Mouse (Mus musculus): ENCODE measurements at regions not wholly inside any gene's neighbourhood (a gene's known extent, or its start where the extent isn't known, plus 50 kb on each side); places are given as distances from the start of the nearest gene placed in this dataset.

DNA sequence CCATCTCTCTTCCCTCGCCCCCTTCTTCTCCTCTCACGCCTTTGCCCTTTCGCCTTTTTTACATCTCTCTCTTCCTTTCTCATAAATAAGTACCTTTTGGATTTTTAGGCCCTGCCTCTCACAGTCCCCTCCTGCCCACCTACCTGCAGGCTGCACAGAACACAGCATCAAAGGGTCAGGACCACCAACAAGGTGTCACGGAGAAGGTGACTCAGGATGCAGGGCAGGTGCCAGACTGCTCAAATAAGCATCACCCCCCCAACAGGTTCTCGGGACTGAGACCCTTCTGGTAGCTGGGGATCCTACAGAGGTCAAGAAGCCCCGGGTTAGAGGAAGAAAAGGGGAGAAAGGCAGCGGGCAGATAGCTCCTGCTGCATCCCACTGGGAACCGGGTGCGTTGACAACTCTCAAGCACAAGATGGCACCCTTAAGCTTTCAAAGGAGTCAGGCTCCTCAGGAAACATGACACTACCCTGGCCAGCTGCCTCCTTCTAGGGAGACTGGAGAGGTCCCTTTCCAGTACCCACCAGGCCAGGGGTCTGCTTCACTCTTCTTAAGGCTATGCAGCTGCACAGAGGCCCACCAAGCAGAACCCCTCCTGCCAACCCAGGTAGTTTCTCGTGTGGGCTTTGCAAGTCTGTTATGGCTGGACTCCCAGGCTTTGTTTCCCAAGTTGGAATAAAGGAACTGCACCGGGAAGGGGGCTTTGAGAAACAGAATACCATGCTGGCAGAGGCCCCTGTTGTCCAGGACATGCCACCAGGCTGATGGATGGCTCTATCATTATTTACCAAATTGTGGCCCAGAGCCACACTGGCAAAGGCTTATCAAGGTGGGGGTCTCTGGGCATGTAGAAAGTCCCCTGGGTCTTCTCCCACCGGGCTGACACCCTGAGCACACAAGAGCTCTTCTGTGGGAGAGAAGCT lies 120.9 kb upstream of the Mki67 start:
- no peak overlapping the region for H3K4me2 ChIP-seq (ENCODE audit: low read length)
- no peaks in the 10 kb centered on the region for H3K36me3 ChIP-seq (ENCODE audit: control insufficient read depth, insufficient read depth)
- H3K9me3 ChIP-seq (ENCODE audit: control insufficient read depth, low read length): no peaks in the 10 kb centered on the region
- 0 out of 2 replicates have a peak overlapping the region, but pooled peaks have one; percentile 10 for H3K9ac ChIP-seq (replicated peaks; ENCODE audit: low read depth, low read length)
- peaks cover 4% of the 10 kb centered on the region for H3K27me3 ChIP-seq (replicated peaks; ENCODE audit: control insufficient read depth, insufficient read depth, low read length)
- no peak overlapping the region for H3K27ac ChIP-seq (ENCODE audit: low read length)
- H3K4me1 ChIP-seq (replicated peaks; ENCODE audit: control insufficient read depth, insufficient read depth, low read length): peaks cover 16% of the 10 kb centered on the region
- WGBS: 35% methylated on average over 12 of the region's 12 CpGs
- H3K4me3 ChIP-seq (replicated peaks; ENCODE audit: low read length): no peak overlapping the region
- peak; percentile 80 for ATAC-seq

- no peak for ATAC-seq
- H3K27me3 ChIP-seq (replicated peaks; ENCODE audit: control insufficient read depth, insufficient read depth, low read length): peaks cover 14% of the 10 kb centered on the region
- H3K9me3 ChIP-seq (ENCODE audit: control insufficient read depth, low read length): no peaks in the 10 kb centered on the region
- no peaks in the 10 kb centered on the region for H3K4me1 ChIP-seq (replicated peaks; ENCODE audit: control insufficient read depth, insufficient read depth, low read length)
- no peak overlapping the region for H3K9ac ChIP-seq (replicated peaks; ENCODE audit: low read depth, low read length)
- WGBS: 45% methylated on average over 5 of the region's 5 CpGs
- H3K4me3 ChIP-seq (replicated peaks; ENCODE audit: low read length): no peak overlapping the region
- no peak overlapping the region for H3K27ac ChIP-seq (ENCODE audit: low read length)
- no peaks in the 10 kb centered on the region for H3K36me3 ChIP-seq (ENCODE audit: control insufficient read depth, insufficient read depth)
- no peak overlapping the region for H3K4me2 ChIP-seq (ENCODE audit: low read length)
Measured at GRCm38 (mm10) chr7:135844018-135844417, 127.9 kb upstream of the Mki67 start.

GRCm38 (mm10) chr7:135847304-135847703 lies 131.1 kb upstream of the Mki67 start:
- Histone ChIP-seq H3K27ac (ENCODE audit: low read length) (no peak overlapping the region), H3K9ac (replicated peaks; ENCODE audit: low read depth, low read length) (no peak overlapping the region), H3K36me3 (ENCODE audit: control insufficient read depth, insufficient read depth) (no peaks in the 10 kb centered on the region), H3K27me3 (replicated peaks; ENCODE audit: control insufficient read depth, insufficient read depth, low read length) (peaks cover 18% of the 10 kb centered on the region; the same call in 1 of the 2 replicates), H3K4me1 (replicated peaks; ENCODE audit: control insufficient read depth, insufficient read depth, low read length) (no peaks in the 10 kb centered on the region), H3K4me3 (replicated peaks; ENCODE audit: low read length) (no peak overlapping the region), H3K9me3 (ENCODE audit: control insufficient read depth, low read length) (no peaks in the 10 kb centered on the region), H3K4me2 (ENCODE audit: low read length) (no peak overlapping the region)
- whole genome bisulfite sequencing: 54% methylated on average over 9 of the region's 9 CpGs
- ATAC-seq: no peak

DNA sequence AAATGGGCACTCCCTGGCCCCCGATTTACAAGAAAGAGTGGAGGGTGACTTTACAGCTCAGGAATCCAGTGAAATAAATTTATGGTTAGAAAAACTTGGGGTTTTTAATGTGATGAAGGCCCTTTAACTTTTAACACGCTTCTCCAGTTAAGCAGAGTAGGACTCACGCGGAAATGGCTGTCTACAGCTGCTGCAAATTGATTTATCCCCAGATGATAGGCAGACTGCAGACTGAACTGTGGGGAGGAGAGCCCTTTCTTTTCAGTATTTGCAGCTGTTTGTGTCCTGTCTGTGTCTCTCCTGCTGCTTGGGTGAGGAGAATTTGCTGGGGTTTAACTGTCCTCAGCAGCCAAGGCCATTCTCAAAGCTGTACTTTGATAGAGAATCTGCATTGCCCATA lies 132.0 kb upstream of the Mki67 start:
- Histone ChIP-seq H3K27me3 (replicated peaks; ENCODE audit: control insufficient read depth, insufficient read depth, low read length) (peaks cover 21% of the 10 kb centered on the region), H3K4me3 (replicated peaks; ENCODE audit: low read length) (no peak overlapping the region), H3K9me3 (ENCODE audit: control insufficient read depth, low read length) (no peaks in the 10 kb centered on the region), H3K4me2 (ENCODE audit: low read length) (no peak overlapping the region), H3K9ac (replicated peaks; ENCODE audit: low read depth, low read length) (no peak overlapping the region), H3K27ac (ENCODE audit: low read length) (no peak overlapping the region), H3K4me1 (replicated peaks; ENCODE audit: control insufficient read depth, insufficient read depth, low read length) (no peaks in the 10 kb centered on the region; the same call in 1 of the 2 replicates), H3K36me3 (ENCODE audit: control insufficient read depth, insufficient read depth) (no peaks in the 10 kb centered on the region)
- 74% methylated on average over 4 of the region's 4 CpGs for WGBS
- no peak for ATAC-seq

DNA sequence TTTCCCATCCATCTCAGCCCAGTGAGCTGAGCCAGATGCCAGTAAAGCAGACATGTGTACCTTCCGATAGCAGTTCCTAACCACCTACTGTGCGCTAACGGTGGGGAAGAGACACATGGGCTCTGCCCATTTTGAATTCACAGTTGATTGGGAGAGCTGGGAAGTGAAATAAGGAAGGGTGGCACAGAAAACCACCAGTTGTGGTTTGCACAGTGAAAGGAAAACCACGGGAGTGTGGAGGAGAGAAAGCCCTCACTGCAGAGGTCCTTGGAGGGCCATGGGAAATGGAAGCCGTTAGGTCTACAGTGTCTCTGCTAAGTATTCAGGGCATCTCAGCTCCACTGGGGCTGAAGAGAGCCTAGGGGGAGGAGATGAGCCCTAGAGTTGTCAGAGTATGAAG lies 132.7 kb upstream of the Mki67 start:
- WGBS: 66% methylated on average over 5 of the region's 5 CpGs
- Histone ChIP-seq H3K27ac (ENCODE audit: low read length) (no peak overlapping the region), H3K4me1 (replicated peaks; ENCODE audit: control insufficient read depth, insufficient read depth, low read length) (peaks cover 5% of the 10 kb centered on the region), H3K4me3 (replicated peaks; ENCODE audit: low read length) (no peak overlapping the region), H3K9ac (replicated peaks; ENCODE audit: low read depth, low read length) (no peak overlapping the region), H3K27me3 (replicated peaks; ENCODE audit: control insufficient read depth, insufficient read depth, low read length) (peaks cover 21% of the 10 kb centered on the region), H3K9me3 (ENCODE audit: control insufficient read depth, low read length) (no peaks in the 10 kb centered on the region), H3K4me2 (ENCODE audit: low read length) (no peak overlapping the region), H3K36me3 (ENCODE audit: control insufficient read depth, insufficient read depth) (no peaks in the 10 kb centered on the region)
- no peak for ATAC-seq

DNA sequence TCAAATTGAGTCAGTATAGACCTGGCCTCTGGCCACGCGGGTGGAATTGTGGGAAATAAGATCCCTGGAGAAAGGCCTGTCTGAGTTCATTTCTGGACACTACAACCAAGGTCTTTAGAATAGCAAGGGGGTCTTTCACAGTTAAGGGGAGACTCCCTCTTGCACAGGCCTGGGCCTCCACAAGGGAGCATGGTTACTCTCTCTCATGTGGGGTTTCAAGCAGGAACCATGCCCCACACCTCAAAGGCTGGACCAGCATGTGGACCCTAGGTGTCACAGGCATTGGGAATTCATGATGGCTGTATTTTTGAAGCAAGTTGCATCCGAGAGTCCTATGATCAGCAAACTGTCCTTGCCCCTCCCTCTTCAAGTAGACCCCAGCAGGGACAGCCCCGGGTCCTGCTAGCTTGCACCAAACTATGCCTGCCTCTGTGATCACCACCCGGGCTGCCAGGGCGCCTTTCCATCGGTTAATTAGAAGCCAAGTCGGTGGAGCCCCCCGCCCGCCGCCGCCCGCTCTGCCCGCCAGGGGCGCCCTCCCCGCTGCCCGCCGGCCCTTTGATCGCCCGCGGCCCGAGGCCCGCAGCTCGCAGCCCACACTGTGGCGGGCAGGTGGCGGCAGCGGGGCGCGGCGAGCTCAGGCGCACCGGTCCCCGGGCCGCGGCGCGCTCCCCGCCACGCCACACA lies 137.1 kb upstream of the Mki67 start:
- H3K4me3 ChIP-seq (replicated peaks; ENCODE audit: low read length): peak overlapping the region; percentile 38
- H3K27ac ChIP-seq (ENCODE audit: low read length): no peak overlapping the region
- 5% methylated on average over 39 of the region's 39 CpGs for WGBS
- no peaks in the 10 kb centered on the region for H3K36me3 ChIP-seq (ENCODE audit: control insufficient read depth, insufficient read depth)
- peak overlapping the region; percentile 51 for H3K9ac ChIP-seq (replicated peaks; ENCODE audit: low read depth, low read length)
- H3K4me2 ChIP-seq (ENCODE audit: low read length): peak overlapping the region; percentile 76
- peak; percentile 75 for ATAC-seq
- H3K9me3 ChIP-seq (ENCODE audit: control insufficient read depth, low read length): no peaks in the 10 kb centered on the region
- peaks cover 13% of the 10 kb centered on the region for H3K4me1 ChIP-seq (replicated peaks; ENCODE audit: control insufficient read depth, insufficient read depth, low read length)
- peaks cover 16% of the 10 kb centered on the region for H3K27me3 ChIP-seq (replicated peaks; ENCODE audit: control insufficient read depth, insufficient read depth, low read length)

DNA sequence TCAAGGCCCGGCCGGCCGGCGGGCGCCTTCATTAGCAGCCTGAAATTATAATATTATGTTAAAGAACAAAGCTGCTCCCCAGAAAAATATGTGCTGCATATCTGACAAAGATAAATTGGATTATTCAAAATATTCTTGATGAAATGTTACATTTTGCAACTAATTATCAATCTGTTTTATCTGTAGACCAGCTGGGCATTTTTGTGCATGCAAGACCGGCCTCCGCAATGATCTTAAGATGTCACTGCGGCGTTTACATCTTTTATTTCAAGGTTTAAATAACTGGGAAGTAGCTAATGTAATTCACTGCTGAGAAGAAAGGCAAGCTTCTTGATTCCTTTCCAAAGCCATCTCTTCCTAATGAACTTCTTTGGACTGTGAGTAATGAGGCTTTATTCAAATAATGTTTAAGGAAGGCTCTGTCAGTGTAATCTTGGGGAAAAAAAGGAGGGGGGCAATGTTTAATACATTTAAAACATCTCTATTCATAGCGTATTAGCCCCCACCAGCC lies 137.7 kb upstream of the Mki67 start:
- peaks cover 16% of the 10 kb centered on the region for H3K27me3 ChIP-seq (replicated peaks; ENCODE audit: control insufficient read depth, insufficient read depth, low read length)
- peaks cover 13% of the 10 kb centered on the region for H3K4me1 ChIP-seq (replicated peaks; ENCODE audit: control insufficient read depth, insufficient read depth, low read length)
- H3K4me3 ChIP-seq (replicated peaks; ENCODE audit: low read length): peak overlapping the region; percentile 38
- WGBS: 2% methylated on average over 10 of the region's 10 CpGs
- no peaks in the 10 kb centered on the region for H3K36me3 ChIP-seq (ENCODE audit: control insufficient read depth, insufficient read depth)
- H3K4me2 ChIP-seq (ENCODE audit: low read length): peak overlapping the region; percentile 76
- peak; percentile 28; the same call in 1 of the 2 replicates for ATAC-seq
- no peaks in the 10 kb centered on the region for H3K9me3 ChIP-seq (ENCODE audit: control insufficient read depth, low read length)
- peak overlapping the region; percentile 51 for H3K9ac ChIP-seq (replicated peaks; ENCODE audit: low read depth, low read length)
- no peak overlapping the region for H3K27ac ChIP-seq (ENCODE audit: low read length)

- Histone ChIP-seq H3K27me3 (replicated peaks; ENCODE audit: control insufficient read depth, insufficient read depth, low read length) (no peaks in the 10 kb centered on the region; the same call in 1 of the 2 replicates), H3K4me2 (ENCODE audit: low read length) (no peak overlapping the region), H3K9me3 (ENCODE audit: control insufficient read depth, low read length) (no peaks in the 10 kb centered on the region), H3K9ac (replicated peaks; ENCODE audit: low read depth, low read length) (no peak overlapping the region), H3K36me3 (ENCODE audit: control insufficient read depth, insufficient read depth) (no peaks in the 10 kb centered on the region), H3K27ac (ENCODE audit: low read length) (no peak overlapping the region), H3K4me1 (replicated peaks; ENCODE audit: control insufficient read depth, insufficient read depth, low read length) (peaks cover 9% of the 10 kb centered on the region), H3K4me3 (replicated peaks; ENCODE audit: low read length) (no peak overlapping the region)
- no peak for ATAC-seq
- WGBS: 76% methylated on average over 4 of the region's 4 CpGs
Measured at GRCm38 (mm10) chr7:135860288-135860687, 144.1 kb upstream of the Mki67 start.

DNA sequence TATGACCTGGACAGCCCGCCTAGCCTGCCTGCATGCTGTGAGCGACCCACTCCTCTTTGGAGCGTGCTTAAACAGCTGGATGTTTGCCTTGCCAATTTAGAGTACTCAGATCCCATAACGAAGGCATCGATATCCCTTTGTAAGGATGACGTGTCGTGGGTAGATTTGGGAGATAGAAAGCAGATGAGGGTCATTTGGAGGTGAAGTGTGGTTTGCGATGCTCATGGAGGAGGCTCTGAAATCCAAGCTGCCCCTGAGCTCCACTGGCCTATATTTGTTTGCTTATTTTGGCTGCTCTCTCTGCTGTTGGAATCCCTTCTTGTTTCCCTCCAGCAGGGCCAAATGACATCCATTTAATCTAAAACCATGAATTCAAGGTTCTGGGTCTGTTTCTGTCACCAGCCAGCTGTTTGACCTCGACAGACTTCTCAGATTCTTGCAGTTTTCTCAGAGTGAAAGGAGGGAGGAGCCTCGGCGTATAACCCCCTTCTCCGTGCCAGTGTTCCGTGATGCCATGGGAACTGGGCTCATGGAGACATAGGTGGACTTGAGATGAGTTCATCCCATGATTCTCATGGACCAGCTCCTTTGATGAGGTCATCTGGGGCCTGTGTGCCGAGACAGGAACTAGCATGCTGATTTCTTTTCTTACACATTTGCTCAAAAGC lies 144.7 kb upstream of the Mki67 start:
- no peak overlapping the region for H3K4me2 ChIP-seq (ENCODE audit: low read length)
- H3K9me3 ChIP-seq (ENCODE audit: control insufficient read depth, low read length): no peaks in the 10 kb centered on the region
- no peak overlapping the region for H3K9ac ChIP-seq (replicated peaks; ENCODE audit: low read depth, low read length)
- 63% methylated on average over 14 of the region's 14 CpGs for WGBS
- H3K36me3 ChIP-seq (ENCODE audit: control insufficient read depth, insufficient read depth): no peaks in the 10 kb centered on the region
- peaks cover 9% of the 10 kb centered on the region for H3K4me1 ChIP-seq (replicated peaks; ENCODE audit: control insufficient read depth, insufficient read depth, low read length)
- no peaks in the 10 kb centered on the region; the same call in 1 of the 2 replicates for H3K27me3 ChIP-seq (replicated peaks; ENCODE audit: control insufficient read depth, insufficient read depth, low read length)
- no peak overlapping the region for H3K4me3 ChIP-seq (replicated peaks; ENCODE audit: low read length)
- ATAC-seq: no peak
- H3K27ac ChIP-seq (ENCODE audit: low read length): no peak overlapping the region
